Mouse (Mus musculus): Measurements from ENCODE around the gene Pid1.

DNA sequence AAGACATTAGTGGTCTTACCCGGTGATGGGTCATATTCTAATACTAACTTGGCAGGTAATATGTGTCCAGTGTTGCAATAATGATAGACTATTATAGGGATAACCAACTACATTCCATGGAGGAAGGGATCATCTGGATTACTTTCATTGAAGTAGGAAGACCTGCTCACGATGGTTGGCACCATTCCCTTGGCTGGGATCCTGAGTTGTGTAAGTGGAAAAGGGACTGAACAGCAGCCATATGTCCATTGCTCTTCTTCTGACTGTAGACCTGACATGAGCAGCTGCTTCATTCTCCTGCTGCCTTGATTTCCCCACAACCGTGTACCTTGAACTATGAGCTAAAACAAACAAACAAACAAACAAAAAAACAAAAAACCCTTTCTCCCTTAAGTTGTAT, 278.6 kb downstream of the Pid1 start:
- TF ChIP-seq CTCF (IDR thresholded peaks at IDR 0.05; ENCODE audit: low read depth), result no peak
- TF ChIP-seq EP300 (IDR thresholded peaks at IDR 0.05; ENCODE audit: low read depth), result no peak
